Mouse (Mus musculus) left cerebral cortex, adult 8-10 months (tissue): ENCODE data around the gene Rhobtb1. TPM values are rescaled to one million over a fixed set of nuclear protein-coding genes. Genes with fewer than 3 reads are reported as not detected.

Experiments used
- DNase-seq, 2 experiments: peaks; one replicate each; pipeline ENCODE4 v3.0.0; 2022; ENCODE audit warnings: low spot score in 2 of 2
- total RNA-seq, 4 experiments: library from RNA; stranded (reverse); gene quantifications; 2 replicates each; pipeline ENCODE4 v1.2.4; 2022

Rhobtb1 gene
- total RNA-seq, 4 experiments from 2014 or later, result 5.7 to 9.0 (median 6.8) TPM

- no peak for DNase-seq
Observed at GRCm38 (mm10) chr10:69271436-69271835, 120.2 kb downstream of the Rhobtb1 start.

- no peak for DNase-seq
Observed at GRCm38 (mm10) chr10:69274275-69274674, 123.0 kb downstream of the Rhobtb1 start.

GRCm38 (mm10) chr10:69274705-69275104, 123.5 kb downstream of the Rhobtb1 start:
- no peak for DNase-seq

- DNase-seq, result no peak
Observed at GRCm38 (mm10) chr10:69275811-69276775, 124.9 kb downstream of the Rhobtb1 start.

- DNase-seq, result no peak
Observed at GRCm38 (mm10) chr10:69276920-69277435, 125.7 kb downstream of the Rhobtb1 start.

- DNase-seq, result no peak
Observed at GRCm38 (mm10) chr10:69278764-69279606, 127.8 kb downstream of the Rhobtb1 start.

- DNase-seq, result no peak
Observed at GRCm38 (mm10) chr10:69279607-69279978, 128.4 kb downstream of the Rhobtb1 start.

GRCm38 (mm10) chr10:69286939-69287338, 135.7 kb downstream of the Rhobtb1 start:
- no peak for DNase-seq

- no peak for DNase-seq
Observed at GRCm38 (mm10) chr10:69288086-69288485, 136.9 kb downstream of the Rhobtb1 start.

- DNase-seq, result no peak
Observed at GRCm38 (mm10) chr10:69288720-69289119, 137.5 kb downstream of the Rhobtb1 start.

GRCm38 (mm10) chr10:69290736-69291135, 139.5 kb downstream of the Rhobtb1 start:
- DNase-seq, result no peak

GRCm38 (mm10) chr10:69295919-69296318, 144.7 kb downstream of the Rhobtb1 start:
- DNase-seq, result no peak

GRCm38 (mm10) chr10:69299985-69300384, 148.8 kb downstream of the Rhobtb1 start:
- DNase-seq, result no peak

- no peak for DNase-seq
Observed at GRCm38 (mm10) chr10:69302667-69303066, 151.4 kb downstream of the Rhobtb1 start.

GRCm38 (mm10) chr10:69304819-69305218, 153.6 kb downstream of the Rhobtb1 start:
- no peak for DNase-seq

GRCm38 (mm10) chr10:69305600-69305999, 154.4 kb downstream of the Rhobtb1 start:
- DNase-seq, result no peak

GRCm38 (mm10) chr10:69306205-69306604, 155.0 kb downstream of the Rhobtb1 start:
- no peak for DNase-seq

GRCm38 (mm10) chr10:69307067-69307466, 155.8 kb downstream of the Rhobtb1 start:
- DNase-seq, result peak in 1 of 2 experiments; percentile 9

- DNase-seq, result no peak
Observed at GRCm38 (mm10) chr10:69309109-69309508, 157.9 kb downstream of the Rhobtb1 start.

GRCm38 (mm10) chr10:69311867-69312266, 160.6 kb downstream of the Rhobtb1 start:
- no peak for DNase-seq

- DNase-seq, result no peak
Observed at GRCm38 (mm10) chr10:69313944-69314343, 162.7 kb downstream of the Rhobtb1 start.

GRCm38 (mm10) chr10:69318514-69318913, 167.3 kb downstream of the Rhobtb1 start:
- DNase-seq, result no peak
